9 mouse cellular contexts compared by ENCODE assay signal in the genomic region with DNA sequence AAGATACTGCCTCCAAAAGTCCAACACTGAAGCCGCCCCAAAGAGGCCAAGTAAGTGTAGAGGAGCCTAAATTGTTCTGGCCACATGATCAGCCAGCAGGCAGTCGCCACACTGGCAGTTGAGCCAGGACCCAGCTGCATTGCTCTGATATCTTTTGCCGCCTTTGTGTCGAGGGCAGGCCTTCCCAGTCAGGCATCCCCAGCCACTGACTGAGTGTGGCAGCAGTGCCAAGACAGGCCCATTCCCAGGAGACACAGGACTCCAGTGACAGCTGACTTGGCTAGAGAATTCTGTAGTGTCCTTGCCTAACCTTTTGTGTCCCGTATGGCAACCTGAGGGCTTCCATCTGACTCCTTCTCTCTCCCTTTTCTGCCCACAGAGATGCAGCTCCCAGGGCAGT.
DNase-seq lines count a peak whose midpoint lies in the region; ATAC-seq and TF ChIP-seq lines count a peak whose summit lies in the region.
"Had no signal": no experiment of that assay in that cellular context is flagged by ENCODE, and none has a peak within 500 bp of the region (broad histone marks: within the 10 kb centered on the region; RNA-seq: fewer than 3 reads in every experiment).

No protein-coding gene starts in this region.

- TF ChIP-seq CTCF in kidney, adult 2 months (conservative IDR thresholded peaks at IDR 0.05; ENCODE audit: insufficient read depth, insufficient read length, low read depth, low read length), result no peak

- no peak overlapping the region for H3K9ac ChIP-seq in hindbrain, embryonic 16.5 days (ENCODE audit: low read depth, low read length)
- H3K9ac ChIP-seq in hindbrain, embryonic 13.5 days, result no peak overlapping the region
- no peak overlapping the region for H3K9ac ChIP-seq in heart, embryonic 14.5 days (ENCODE audit: low read length)
- H3K9ac ChIP-seq: lung, embryonic 14.5 days had no signal

- no peak overlapping the region for H3K27ac ChIP-seq in hindbrain, embryonic 16.5 days (ENCODE audit: low read depth, low read length)
- no peak overlapping the region for H3K27ac ChIP-seq in hindbrain, embryonic 13.5 days
- H3K27ac ChIP-seq in heart, embryonic 14.5 days (replicated peaks in 1 of 2; ENCODE audit: control insufficient read depth in 1 of 2, insufficient read depth in 1 of 2, low read depth in 2 of 2, low read length in 2 of 2), result no peak overlapping the region
- H3K27ac ChIP-seq in kidney, adult 2 months (ENCODE audit: insufficient read depth, low read depth, low read length), result no peak overlapping the region

- no peak overlapping the region for H3K4me2 ChIP-seq in hindbrain, embryonic 16.5 days (ENCODE audit: low read length)
- H3K4me2 ChIP-seq in hindbrain, embryonic 13.5 days, result no peak overlapping the region
- no peak overlapping the region for H3K4me2 ChIP-seq in heart, embryonic 14.5 days (ENCODE audit: low read length)
- H3K4me2 ChIP-seq: lung, embryonic 14.5 days had no signal

- no peaks in the 10 kb centered on the region for H3K9me3 ChIP-seq in hindbrain, embryonic 16.5 days (ENCODE audit: control insufficient read depth, low read length)
- no peaks in the 10 kb centered on the region for H3K9me3 ChIP-seq in hindbrain, embryonic 13.5 days
- H3K9me3 ChIP-seq in heart, embryonic 14.5 days (ENCODE audit: control insufficient read depth, low read length), result no peaks in the 10 kb centered on the region

- 49% methylated on average over 5 of the region's 5 CpGs for WGBS in hindbrain, embryonic 16.5 days
- 63% methylated on average over 5 of the region's 5 CpGs for WGBS in hindbrain, embryonic 13.5 days
- 30% methylated on average over 5 of the region's 5 CpGs for WGBS in heart, embryonic 14.5 days
- 76% methylated on average over 5 of the region's 5 CpGs for WGBS in kidney, adult 2 months

- H3K36me3 ChIP-seq in hindbrain, embryonic 16.5 days (ENCODE audit: control insufficient read depth, insufficient read depth, low read length), result no peaks in the 10 kb centered on the region
- no peaks in the 10 kb centered on the region for H3K36me3 ChIP-seq in hindbrain, embryonic 13.5 days
- no peaks in the 10 kb centered on the region for H3K36me3 ChIP-seq in heart, embryonic 14.5 days (ENCODE audit: control insufficient read depth, insufficient read depth, low read length)
- H3K36me3 ChIP-seq in kidney, adult 2 months (ENCODE audit: control insufficient read depth, insufficient read depth, low read length), result no peaks in the 10 kb centered on the region

- no peak for TF ChIP-seq POLR2A in kidney, adult 2 months (IDR thresholded peaks at IDR 0.05; ENCODE audit: low read depth, low read length)

- H3K4me3 ChIP-seq in hindbrain, embryonic 16.5 days (ENCODE audit: low read length), result no peak overlapping the region
- no peak overlapping the region for H3K4me3 ChIP-seq in hindbrain, embryonic 13.5 days
- H3K4me3 ChIP-seq in heart, embryonic 14.5 days (ENCODE audit: control insufficient read depth in 1 of 2, insufficient read depth in 1 of 2, low read depth in 1 of 2, low read length in 2 of 2), result no peak overlapping the region
- no peak overlapping the region for H3K4me3 ChIP-seq in kidney, adult 2 months (ENCODE audit: insufficient read depth, low read depth, low read length)

- peak; percentile 40; the same call in 1 of the 2 replicates for ATAC-seq in hindbrain, embryonic 16.5 days
- ATAC-seq in hindbrain, embryonic 13.5 days (ENCODE audit: low FRiP score), result no peak
- peak; percentile 59; the same call in 1 of the 2 replicates for ATAC-seq in heart, embryonic 14.5 days (ENCODE audit: insufficient number of reproducible peaks, insufficient read depth, low FRiP score, low read depth)

- no peaks in the 10 kb centered on the region for H3K27me3 ChIP-seq in hindbrain, embryonic 16.5 days (replicated peaks; ENCODE audit: control insufficient read depth, insufficient read depth, low read length)
- H3K27me3 ChIP-seq in hindbrain, embryonic 13.5 days, result no peaks in the 10 kb centered on the region
- H3K27me3 ChIP-seq in heart, embryonic 14.5 days (ENCODE audit: control insufficient read depth, insufficient read depth, low read length), result no peaks in the 10 kb centered on the region
- H3K27me3 ChIP-seq in kidney, adult 2 months (replicated peaks; ENCODE audit: control insufficient read depth, insufficient read depth, low read length), result no peaks in the 10 kb centered on the region

- peaks cover 2% of the 10 kb centered on the region; the same call in 1 of the 2 replicates for H3K4me1 ChIP-seq in hindbrain, embryonic 16.5 days (ENCODE audit: control insufficient read depth, insufficient read depth, low read depth, low read length)
- peaks cover 3% of the 10 kb centered on the region; the same call in 1 of the 2 replicates for H3K4me1 ChIP-seq in hindbrain, embryonic 13.5 days (replicated peaks)
- H3K4me1 ChIP-seq in heart, embryonic 14.5 days (ENCODE audit: control insufficient read depth in 2 of 2, insufficient read depth in 2 of 2, low read length in 2 of 2), result peaks cover 0 to 2% of the 10 kb centered on the region in 2 experiments; a peak in 2 of 4 replicates
- no peaks in the 10 kb centered on the region for H3K4me1 ChIP-seq in kidney, adult 2 months (ENCODE audit: control insufficient read depth, insufficient read depth, low read length)

- peak; percentile 3 for DNase-seq in adipocyte (ENCODE audit: low spot score)
- DNase-seq in cerebellum, adult 8-10 months, result peak; percentile 27
- DNase-seq in spleen, postnatal 36 days (ENCODE audit: low spot score in 2 of 2), result no peak
- DNase-seq in kidney, adult 2 months, result no peak
- DNase-seq in thymus, postnatal 0 days (ENCODE audit: low spot score), result no peak
- DNase-seq: lung, embryonic 14.5 days had no signal

Comparison
In these comparisons a context has a peak if more than half of its experiments do, and no peak if none do; other contexts are left out.
1. DNase-seq: peak in adipocyte (single experiment) and cerebellum, adult 8-10 months (single experiment); none in spleen, postnatal 36 days (0 of 2), kidney, adult 2 months (single experiment) and thymus, postnatal 0 days (single experiment).